Mouse (Mus musculus) retina, adult 2 months (tissue): Measurements from ENCODE around the gene Crnkl1.

Source experiments
- DNase-seq: peaks from one replicate; pipeline ENCODE4 v3.0.0-alpha.2; 2012; ENCODE audit warnings: low read depth, low spot score

Gene Crnkl1

GRCm38 (mm10) chr2:145874879-145875482, 59.8 kb downstream of the Crnkl1 start:
- no peak for DNase-seq

- DNase-seq = no peak
Observed at GRCm38 (mm10) chr2:145873953-145874352, 60.9 kb downstream of the Crnkl1 start.

- no peak for DNase-seq
Observed at GRCm38 (mm10) chr2:145872099-145872498, 62.7 kb downstream of the Crnkl1 start.

- no peak for DNase-seq
Observed at GRCm38 (mm10) chr2:145871308-145871707, 63.5 kb downstream of the Crnkl1 start.
